Mouse (Mus musculus): Measurements from ENCODE around the gene Hist2h2aa2.

DNA sequence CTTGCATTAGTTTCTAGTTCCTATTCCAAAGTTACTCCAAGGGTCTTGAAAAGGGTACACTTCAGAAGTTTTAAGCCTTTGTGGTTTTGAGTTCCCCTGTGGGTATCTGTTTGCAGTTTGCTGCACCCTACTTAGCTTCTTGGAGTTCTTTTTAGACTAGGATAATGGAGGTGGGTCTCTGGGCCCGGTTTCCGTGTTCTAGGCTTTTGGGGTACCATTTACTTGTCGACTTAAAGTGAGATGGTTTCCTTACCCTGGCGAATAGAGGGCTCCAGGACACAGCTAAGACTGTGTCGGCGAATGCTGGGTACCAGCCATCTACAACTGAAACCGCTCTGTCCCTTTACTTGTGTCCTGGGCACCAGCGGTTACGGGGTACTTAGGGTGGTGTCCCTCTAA is 18.4 kb downstream of the Hist2h2aa2 start:
- no peak for TF ChIP-seq ZNF384 (IDR thresholded peaks at IDR 0.05; ENCODE audit: low read depth, low read length)
- no peak for TF ChIP-seq MAFK (IDR thresholded peaks at IDR 0.05; ENCODE audit: insufficient read depth, low read depth, low read length)

All from ES-E14 (cell line).